Mouse (Mus musculus) ES-E14 (cell line): ENCODE results near the gene Ivd. TPM values are rescaled to one million over a fixed set of nuclear protein-coding genes. Genes with fewer than 3 reads are reported as not detected.
A peak's percentile ranks its signal among the peaks of the same experiment; 100 is the strongest.

Experiments
- DNase-seq: peaks from one replicate; pipeline ENCODE4 v3.0.0-alpha.2; 2013; ENCODE audit warnings: low read depth, low spot score
- H3K27ac ChIP-seq: 2 replicates; pipeline ENCODE4 v1.5.1; 2012; ENCODE audit warnings: low read depth, mild to moderate bottlenecking, low read length, moderate library complexity, mixed read lengths; ENCODE audit not compliant: poor library complexity, insufficient read depth, severe bottlenecking
- H3K36me3 ChIP-seq: 2 replicates; pipeline ENCODE4 v1.6.1; 2012; ENCODE audit warnings: mild to moderate bottlenecking, low read length, moderate library complexity, mixed read lengths; ENCODE audit not compliant: control insufficient read depth, poor library complexity, insufficient read depth, severe bottlenecking
- H3K4me1 ChIP-seq, 2 experiments: fragments of 150-350 bp in 1 of 2; sonication (generic) in 1 of 2; 2 replicates each; pipeline ENCODE4 v1.6.1; 2012; ENCODE audit warnings: low read length in 2 of 2, mild to moderate bottlenecking in 1 of 2, mixed read lengths in 1 of 2; ENCODE audit not compliant: control insufficient read depth in 2 of 2, insufficient read depth in 2 of 2, poor library complexity in 1 of 2
- H3K4me3 ChIP-seq, 2 experiments: fragments of 150-350 bp in 1 of 2; sonication (generic) in 1 of 2; 2 replicates each; pipeline ENCODE4 v1.5.1; 2012; ENCODE audit warnings: low read length in 2 of 2, low read depth in 1 of 2, mild to moderate bottlenecking in 1 of 2, mixed read lengths in 1 of 2; ENCODE audit not compliant: insufficient read depth in 1 of 2, poor library complexity in 1 of 2, severe bottlenecking in 1 of 2
- H3K9ac ChIP-seq: 2 replicates; pipeline ENCODE4 v1.6.1; 2012; ENCODE audit warnings: low read depth, mild to moderate bottlenecking, low read length, mixed read lengths; ENCODE audit not compliant: poor library complexity, insufficient read depth, severe bottlenecking
- H3K9me3 ChIP-seq: fragments of 150-350 bp; sonication (generic); 2 replicates; pipeline ENCODE4 v1.6.1; 2012; ENCODE audit warnings: low read depth, mild to moderate bottlenecking, low read length; ENCODE audit not compliant: control insufficient read depth, insufficient read depth
- CHD2 ChIP-seq: IDR thresholded peaks from 2 replicates; pipeline ENCODE4 v1.6.1; 2014; ENCODE audit warnings: mild to moderate bottlenecking, low read depth, low read length, inconsistent platforms
- HCFC1 ChIP-seq: IDR thresholded peaks from 2 replicates; pipeline ENCODE4 v1.6.1; 2012; ENCODE audit warnings: low read length, inconsistent platforms, borderline replicate concordance; ENCODE audit not compliant: insufficient read depth
- MAFK ChIP-seq: IDR thresholded peaks from 2 replicates; pipeline ENCODE4 v1.6.1; 2014; ENCODE audit warnings: mild to moderate bottlenecking, low read depth, low read length, inconsistent platforms; ENCODE audit not compliant: insufficient read depth
- ZC3H11A ChIP-seq: IDR thresholded peaks from 2 replicates; pipeline ENCODE4 v1.6.1; 2012; ENCODE audit warnings: low read depth, mild to moderate bottlenecking, inconsistent platforms, low read length, borderline replicate concordance
- ZNF384 ChIP-seq: IDR thresholded peaks from 2 replicates; pipeline ENCODE4 v1.6.1; 2012; ENCODE audit warnings: low read depth, low read length, inconsistent platforms
- in situ Hi-C, 2 experiments: fragments of 600-800 bp; cut with MboI; formaldehyde crosslinking; loops; one replicate each; pipeline ENCODE4 v1.15.1; 2025; ENCODE audit warnings: low sequenced_read_pairs in 2 of 2, inconsistent platforms in 1 of 2; ENCODE audit not compliant: unreplicated experiment in 2 of 2
- total RNA-seq: library from RNA; depleted of rRNA; stranded (reverse); fragments of 300-350 nt; gene quantifications from 2 replicates; pipeline ENCODE4 v1.2.3, GENCODE M21; 2012

Gene Ivd
- total RNA-seq, 1 experiment, result 19.6 TPM

DNA sequence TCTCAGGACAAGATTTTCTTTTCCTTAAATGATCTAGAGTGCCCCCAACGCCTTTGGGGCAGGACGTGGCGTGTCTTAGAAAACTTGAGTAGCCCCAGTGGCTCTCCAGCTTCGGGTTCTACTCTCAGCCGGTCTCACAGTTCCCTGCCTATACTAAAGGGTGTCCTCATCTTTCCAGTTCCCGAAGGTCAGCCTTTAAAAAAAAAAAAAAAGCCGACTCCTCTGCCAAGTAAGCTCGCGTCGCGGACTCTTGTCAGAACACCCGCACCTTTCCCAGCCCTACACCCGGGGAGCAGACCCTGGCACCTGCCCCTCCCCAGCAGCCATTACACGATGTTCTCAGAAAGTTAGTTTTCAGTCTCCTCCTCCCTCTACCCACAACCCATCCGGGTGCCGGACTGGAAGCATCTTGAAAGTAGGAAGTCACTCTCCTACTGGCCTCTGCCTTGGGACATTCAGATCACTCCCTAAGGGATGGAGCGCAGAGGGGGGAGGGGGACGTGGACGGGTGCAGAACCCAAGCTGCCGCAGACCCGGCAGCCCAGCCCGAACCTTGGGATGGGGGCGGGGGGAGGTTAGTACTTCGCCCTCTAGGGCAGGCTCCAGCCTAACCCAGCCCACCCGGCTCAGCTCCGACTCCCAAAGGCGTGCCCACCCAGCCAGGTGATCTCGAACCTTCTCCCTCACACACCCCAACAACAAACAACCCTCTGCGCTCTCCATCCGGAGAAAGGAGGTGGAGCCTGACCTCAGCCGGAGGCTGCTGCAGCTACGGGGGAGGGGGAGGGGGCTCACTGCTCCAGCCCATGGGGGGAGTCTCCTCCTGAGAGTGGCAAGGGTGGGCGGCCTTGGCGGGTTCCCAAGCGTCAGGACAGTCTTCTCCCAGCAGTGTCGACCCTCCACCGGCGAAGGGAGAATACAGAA, 34.5 kb downstream of the Ivd start:
- H3K27ac ChIP-seq, result no peak overlapping the region
- no peak for DNase-seq

DNA sequence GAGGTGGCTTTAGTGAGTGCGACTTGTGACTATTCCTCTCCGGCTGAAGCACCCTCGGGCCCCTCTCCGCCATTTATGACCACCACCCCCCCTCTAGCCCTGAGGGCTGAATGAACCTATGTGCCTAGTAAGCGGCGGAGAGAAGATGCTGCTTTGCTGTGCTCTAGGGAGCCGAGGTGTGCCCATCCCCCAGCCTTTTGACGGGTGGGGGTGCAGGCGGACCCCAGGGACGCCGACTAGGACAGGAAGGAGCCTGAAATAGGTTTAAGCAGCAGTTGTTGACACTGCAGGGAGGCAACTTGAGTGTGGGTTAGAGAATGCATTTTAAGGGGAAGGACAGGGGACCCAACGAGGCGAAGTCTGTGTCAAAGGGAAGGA, 35.1 kb downstream of the Ivd start:
- H3K9ac ChIP-seq, result no peak overlapping the region
- H3K9me3 ChIP-seq, result no peaks in the 10 kb centered on the region
- H3K4me3 ChIP-seq, result peak overlapping the region; percentile 60 to 62; a peak in 3 of 4 replicates
- peaks cover 0 to 14% of the 10 kb centered on the region in 2 experiments; a peak in 2 of 4 replicates for H3K4me1 ChIP-seq
- no peak overlapping the region for H3K27ac ChIP-seq
- no peak for TF ChIP-seq MAFK
- no peak for TF ChIP-seq CHD2
- TF ChIP-seq HCFC1, result no peak
- no peak for TF ChIP-seq ZC3H11A
- no peak for TF ChIP-seq ZNF384
- in situ Hi-C loops, result loop anchor here (5.0 to 25.0 kb wide), 2 partner anchors 150 to 410 kb away; partner anchors contain the start of genes Inafm2 (in 1 of the 2) and Srp14 (in 1 of the 2)
- DNase-seq, result no peak
- H3K36me3 ChIP-seq, result no peaks in the 10 kb centered on the region

More for the DNA sequence above, 34.5 kb downstream of the Ivd start:
- Histone ChIP-seq H3K4me1 (peaks cover 0 to 14% of the 10 kb centered on the region in 2 experiments; a peak in 2 of 4 replicates), H3K4me3 (peak overlapping the region; percentile 60 to 62), H3K9me3 (no peaks in the 10 kb centered on the region), H3K36me3 (no peaks in the 10 kb centered on the region), H3K9ac (no peak overlapping the region)
- in situ Hi-C loops, result loop anchor here (5.0 to 25.0 kb wide), 2 partner anchors 149 to 409 kb away; partner anchors contain the start of genes Inafm2 (in 1 of the 2) and Srp14 (in 1 of the 2)
- TF ChIP-seq ZNF384 (peak; percentile 71), CHD2 (0 out of 2 replicates have a peak, but pooled peaks have one; percentile 8), ZC3H11A (no peak), HCFC1 (peak; percentile 41; the same call in 1 of the 2 replicates)

- in situ Hi-C loops, result loop anchor here (5.0 to 25.0 kb wide), 2 partner anchors 150 to 410 kb away; partner anchors contain the start of genes Inafm2 (in 1 of the 2) and Srp14 (in 1 of the 2)
- Histone ChIP-seq H3K4me3 (no peak overlapping the region; a peak in 1 of 4 replicates), H3K27ac (no peak overlapping the region), H3K4me1 (peaks cover 0 to 14% of the 10 kb centered on the region in 2 experiments; a peak in 2 of 4 replicates), H3K9me3 (no peaks in the 10 kb centered on the region), H3K36me3 (no peaks in the 10 kb centered on the region), H3K9ac (no peak overlapping the region)
- DNase-seq, result no peak
- no peak for TF ChIP-seq ZC3H11A
- TF ChIP-seq MAFK, result no peak
- TF ChIP-seq CHD2, result no peak
- TF ChIP-seq HCFC1, result no peak
- no peak for TF ChIP-seq ZNF384
Measured at GRCm38 (mm10) chr2:118897392-118897791, 35.6 kb downstream of the Ivd start.

- Histone ChIP-seq H3K4me1 (peaks cover 0 to 16% of the 10 kb centered on the region in 2 experiments; a peak in 2 of 4 replicates), H3K9ac (no peak overlapping the region), H3K4me3 (no peak overlapping the region), H3K27ac (no peak overlapping the region), H3K36me3 (no peaks in the 10 kb centered on the region), H3K9me3 (no peaks in the 10 kb centered on the region)
- no peak for DNase-seq
- in situ Hi-C loops, result loop anchor here (5.0 to 25.0 kb wide), 2 partner anchors 151 to 411 kb away; partner anchors contain the start of genes Inafm2 (in 1 of the 2) and Srp14 (in 1 of the 2)
- TF ChIP-seq ZC3H11A (no peak), HCFC1 (no peak), CHD2 (no peak), ZNF384 (no peak), MAFK (no peak)
Measured at GRCm38 (mm10) chr2:118897808-118898207, 36.1 kb downstream of the Ivd start.
